Comparison of ENCODE assay signal across 7 mouse cellular contexts in the genomic region with DNA sequence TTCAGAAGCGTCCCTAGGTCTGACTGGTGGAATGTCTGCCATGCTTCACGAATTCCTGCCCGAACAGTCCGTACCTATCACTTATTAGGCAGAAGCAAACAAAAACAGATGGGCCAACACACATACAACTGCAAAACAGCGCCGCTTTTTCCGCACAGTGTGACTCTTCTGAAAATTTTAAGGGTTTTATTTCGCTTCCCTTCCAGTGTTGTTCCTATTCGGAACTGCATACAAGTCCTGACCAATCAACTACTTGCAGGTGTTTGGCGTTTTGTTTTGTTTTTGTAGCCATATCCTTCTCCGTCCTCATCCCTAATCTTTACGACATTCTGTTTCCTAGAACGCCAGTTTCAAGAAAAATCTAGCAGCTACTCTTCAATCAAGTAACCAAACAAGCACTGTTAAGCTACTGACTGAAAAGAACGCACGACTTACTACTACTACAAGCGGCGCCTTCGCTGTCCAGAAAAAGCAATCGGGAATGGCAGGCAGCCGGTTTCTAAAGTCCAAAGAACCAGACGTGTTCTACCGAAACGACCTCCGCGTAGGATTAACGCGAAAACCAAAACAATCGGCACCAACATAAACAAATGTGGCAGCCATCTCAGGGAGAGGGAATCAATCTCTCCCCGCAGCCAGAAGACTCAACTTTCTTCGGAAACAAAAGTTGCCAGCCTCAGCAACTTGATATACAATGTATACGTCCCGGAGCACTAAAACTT. TPM values are rescaled to one million over a fixed set of nuclear protein-coding genes. Genes with fewer than 3 reads are reported as not detected.
DNase-seq lines count a peak whose midpoint lies in the region; ATAC-seq lines count a peak whose summit lies in the region.

No protein-coding gene starts in this region.

- peak; percentile 15 to 26 for DNase-seq in CD8-positive naive resting alpha-beta T cell, adult 2 months (ENCODE audit: low read depth in 2 of 2, low spot score in 2 of 2)
- peak; percentile 69 for DNase-seq in adipocyte (ENCODE audit: low spot score)
- DNase-seq in kidney, postnatal 14 days, result peak; percentile 48
- peak; percentile 51 for DNase-seq in lung, postnatal 36 days
- peak; percentile 21 for DNase-seq in skeletal muscle tissue, adult 2 months (ENCODE audit: low read depth, low spot score)

- WGBS in embryonic facial prominence, embryonic 12.5 days, result under 1% methylated on average over 32 of the region's 32 CpGs
- WGBS in heart, embryonic 14.5 days, result under 1% methylated on average over 32 of the region's 32 CpGs

- H3K27ac ChIP-seq in embryonic facial prominence, embryonic 12.5 days, result peak overlapping the region; percentile 100
- peak overlapping the region; percentile 99 to 100 for H3K27ac ChIP-seq in heart, embryonic 14.5 days (replicated peaks in 1 of 2; ENCODE audit: control insufficient read depth in 1 of 2, insufficient read depth in 1 of 2, low read depth in 2 of 2, low read length in 2 of 2)

- H3K4me2 ChIP-seq in embryonic facial prominence, embryonic 12.5 days (replicated peaks), result peak overlapping the region; percentile 71
- H3K4me2 ChIP-seq in heart, embryonic 14.5 days (ENCODE audit: low read length), result peak overlapping the region; percentile 88

- H3K27me3 ChIP-seq in embryonic facial prominence, embryonic 12.5 days, result no peaks in the 10 kb centered on the region
- no peaks in the 10 kb centered on the region for H3K27me3 ChIP-seq in heart, embryonic 14.5 days (ENCODE audit: control insufficient read depth, insufficient read depth, low read length)

- peak overlapping the region; percentile 86 for H3K4me3 ChIP-seq in embryonic facial prominence, embryonic 12.5 days
- H3K4me3 ChIP-seq in heart, embryonic 14.5 days (ENCODE audit: control insufficient read depth in 1 of 2, insufficient read depth in 1 of 2, low read depth in 1 of 2, low read length in 2 of 2), result peak overlapping the region; percentile 93 to 97

- ATAC-seq in embryonic facial prominence, embryonic 12.5 days (ENCODE audit: insufficient number of reproducible peaks, insufficient read depth, low FRiP score, low TSS enrichment), result no peak
- ATAC-seq in heart, embryonic 14.5 days (ENCODE audit: insufficient number of reproducible peaks, insufficient read depth, low FRiP score, low read depth), result no peak

- H3K36me3 ChIP-seq in embryonic facial prominence, embryonic 12.5 days, result no peaks in the 10 kb centered on the region
- no peaks in the 10 kb centered on the region for H3K36me3 ChIP-seq in heart, embryonic 14.5 days (ENCODE audit: control insufficient read depth, insufficient read depth, low read length)

- H3K4me1 ChIP-seq in embryonic facial prominence, embryonic 12.5 days, result peaks cover 24% of the 10 kb centered on the region
- peaks cover 0 to 18% of the 10 kb centered on the region in 2 experiments; a peak in 2 of 4 replicates for H3K4me1 ChIP-seq in heart, embryonic 14.5 days (ENCODE audit: control insufficient read depth in 2 of 2, insufficient read depth in 2 of 2, low read length in 2 of 2)

- no peaks in the 10 kb centered on the region for H3K9me3 ChIP-seq in embryonic facial prominence, embryonic 12.5 days
- H3K9me3 ChIP-seq in heart, embryonic 14.5 days (ENCODE audit: control insufficient read depth, low read length), result no peaks in the 10 kb centered on the region

- H3K9ac ChIP-seq in embryonic facial prominence, embryonic 12.5 days, result peak overlapping the region; percentile 99
- peak overlapping the region; percentile 99 for H3K9ac ChIP-seq in heart, embryonic 14.5 days (ENCODE audit: low read length)

RNA-seq across cellular contexts. Expression of a gene that starts 0.9 kb away (rescaled TPM):
- 28.4 and 29.8 TPM in 2 replicates for polyA plus RNA-seq in embryonic facial prominence, embryonic 12.5 days (2016; fragmentation: Nextera tagmentation; extraction: Ambion mirVana)
- 22.7 and 24.8 TPM in 2 replicates for polyA plus RNA-seq in heart, embryonic 14.5 days (2014; fragmentation: Nextera tagmentation; extraction: Ambion mirVana)
